Mouse (Mus musculus) CH12.LX (cell line): ENCODE measurements around the gene Gm44965. TPM values are rescaled to one million over a fixed set of nuclear protein-coding genes. Genes with fewer than 3 reads are reported as not detected.

ENCODE experiments used
- DNase-seq: peaks from one replicate; pipeline ENCODE4 v3.0.0-alpha.2; 2013; ENCODE audit errors: extremely low read depth
- H3K27ac ChIP-seq: 2 replicates; pipeline ENCODE4 v1.5.1; 2012; ENCODE audit warnings: low read depth, mild to moderate bottlenecking, control low read depth, moderate library complexity; ENCODE audit not compliant: insufficient read depth
- H3K27me3 ChIP-seq: replicated peaks from 2 replicates; pipeline ENCODE3; 2012; ENCODE audit warnings: inconsistent platforms
- H3K36me3 ChIP-seq, 2 experiments: replicated peaks in 1 of 2; 2 replicates each; pipeline versions ENCODE3 to v1.6.1; 2012; ENCODE audit warnings: inconsistent platforms in 1 of 2, low read length in 1 of 2, mild to moderate bottlenecking in 1 of 2, mixed read lengths in 1 of 2, moderate library complexity in 1 of 2; ENCODE audit not compliant: control insufficient read depth in 1 of 2, insufficient read depth in 1 of 2
- H3K4me1 ChIP-seq, 2 experiments: 2 replicates each; pipeline ENCODE4 v1.6.1; 2012; ENCODE audit warnings: inconsistent platforms in 1 of 2, moderate library complexity in 1 of 2; ENCODE audit not compliant: insufficient read depth in 2 of 2, control insufficient read depth in 1 of 2
- H3K4me2 ChIP-seq: 2 replicates; pipeline ENCODE4 v1.6.1; 2012; ENCODE audit warnings: low read depth, mild to moderate bottlenecking, control low read depth; ENCODE audit not compliant: poor library complexity, insufficient read depth, severe bottlenecking
- H3K4me3 ChIP-seq, 3 experiments: fragments of 150-350 bp in 1 of 3; sonication (generic) in 1 of 3; replicated peaks in 1 of 3; 2 replicates each; pipeline versions ENCODE3 to v1.5.1; 2011 to 2012; ENCODE audit warnings: low read depth in 2 of 3, low read length in 2 of 3, mild to moderate bottlenecking in 2 of 3, moderate library complexity in 2 of 3, control low read depth in 1 of 3, improper control_type of control experiment in 1 of 3, inconsistent platforms in 1 of 3, mixed read lengths in 1 of 3; ENCODE audit not compliant: poor library complexity in 1 of 3
- H3K79me2 ChIP-seq: replicated peaks from 2 replicates; pipeline ENCODE4 v1.6.1; 2012; ENCODE audit warnings: mild to moderate bottlenecking, moderate library complexity; ENCODE audit not compliant: control insufficient read depth, poor library complexity, insufficient read depth, severe bottlenecking; ENCODE audit errors: extremely low read depth
- H3K9ac ChIP-seq: 2 replicates; pipeline ENCODE4 v1.6.1; 2012; ENCODE audit warnings: low read depth, mild to moderate bottlenecking, control low read depth, moderate library complexity; ENCODE audit not compliant: insufficient read depth
- H3K9me3 ChIP-seq: replicated peaks from 2 replicates; pipeline ENCODE3; 2012; ENCODE audit warnings: low read length, inconsistent platforms, mixed read lengths
- CHD2 ChIP-seq: IDR thresholded peaks from 2 replicates; pipeline ENCODE4 v1.6.1; 2011; ENCODE audit warnings: low read length, improper control_type of control experiment
- E2F4 ChIP-seq: IDR thresholded peaks from 2 replicates; pipeline ENCODE4 v1.6.1; 2011; ENCODE audit warnings: low read depth, low read length, improper control_type of control experiment; ENCODE audit not compliant: insufficient replicate concordance
- ELF1 ChIP-seq: IDR thresholded peaks from 2 replicates; pipeline ENCODE4 v1.6.1; 2014; ENCODE audit warnings: low read depth, mild to moderate bottlenecking, inconsistent platforms, low read length, improper control_type of control experiment
- ETS1 ChIP-seq: conservative IDR thresholded peaks from 2 replicates; pipeline ENCODE4 v1.6.1; 2012; ENCODE audit warnings: low read depth, mild to moderate bottlenecking, inconsistent platforms, low read length, improper control_type of control experiment, moderate library complexity
- IRF4 ChIP-seq: IDR thresholded peaks from 2 replicates; pipeline ENCODE4 v1.6.1; 2014; ENCODE audit warnings: low read depth, mild to moderate bottlenecking, inconsistent platforms, low read length, improper control_type of control experiment
- JUND ChIP-seq: conservative IDR thresholded peaks from 2 replicates; pipeline ENCODE4 v1.6.1; 2011; ENCODE audit warnings: low read depth, low read length, improper control_type of control experiment
- KAT2A ChIP-seq: IDR thresholded peaks from 2 replicates; pipeline ENCODE4 v1.6.1; 2012; ENCODE audit warnings: low read length, improper control_type of control experiment, inconsistent platforms; ENCODE audit not compliant: insufficient replicate concordance
- MAFK ChIP-seq: IDR thresholded peaks from 2 replicates; pipeline ENCODE4 v1.6.1; 2011; ENCODE audit warnings: low read length, improper control_type of control experiment; ENCODE audit not compliant: insufficient replicate concordance
- MEF2A ChIP-seq: IDR thresholded peaks from 2 replicates; pipeline ENCODE4 v1.6.1; 2014; ENCODE audit warnings: low read depth, mild to moderate bottlenecking, inconsistent platforms, low read length, improper control_type of control experiment, borderline replicate concordance
- NRF1 ChIP-seq: IDR thresholded peaks from 2 replicates; pipeline ENCODE4 v1.6.1; 2014; ENCODE audit warnings: low read depth, mild to moderate bottlenecking, inconsistent platforms, low read length, improper control_type of control experiment, moderate library complexity
- POLR2AphosphoS2 ChIP-seq: IDR thresholded peaks from 2 replicates; pipeline ENCODE4 v1.6.1; 2011; ENCODE audit warnings: low read depth, low read length, improper control_type of control experiment
- RAD21 ChIP-seq: IDR thresholded peaks from 2 replicates; pipeline ENCODE4 v1.6.1; 2011; ENCODE audit warnings: low read depth, mild to moderate bottlenecking, low read length, improper control_type of control experiment, moderate library complexity
- RCOR1 ChIP-seq: conservative IDR thresholded peaks from 2 replicates; pipeline ENCODE4 v1.6.1; 2012; ENCODE audit warnings: low read depth, mild to moderate bottlenecking, inconsistent platforms, low read length, improper control_type of control experiment
- SIN3A ChIP-seq: IDR thresholded peaks from 2 replicates; pipeline ENCODE4 v1.6.1; 2012; ENCODE audit warnings: low read length, improper control_type of control experiment, inconsistent platforms
- SMC3 ChIP-seq: IDR thresholded peaks from 2 replicates; pipeline ENCODE4 v1.6.1; 2011; ENCODE audit warnings: low read depth, low read length, improper control_type of control experiment
- TBP ChIP-seq: conservative IDR thresholded peaks from 2 replicates; pipeline ENCODE4 v1.6.1; 2011; ENCODE audit warnings: low read depth, low read length, improper control_type of control experiment
- UBTF ChIP-seq: IDR thresholded peaks from 2 replicates; pipeline ENCODE4 v1.6.1; 2012; ENCODE audit warnings: low read depth, mild to moderate bottlenecking, inconsistent platforms, low read length, improper control_type of control experiment, moderate library complexity
- USF2 ChIP-seq: conservative IDR thresholded peaks from 2 replicates; pipeline ENCODE4 v1.6.1; 2011; ENCODE audit warnings: low read depth, low read length, improper control_type of control experiment
- ZC3H11A ChIP-seq: IDR thresholded peaks from 2 replicates; pipeline ENCODE4 v1.6.1; 2012; ENCODE audit warnings: low read depth, mild to moderate bottlenecking, inconsistent platforms, low read length, improper control_type of control experiment
- ZMIZ1 ChIP-seq: IDR thresholded peaks from 2 replicates; pipeline ENCODE4 v1.6.1; 2012; ENCODE audit warnings: low read depth, mild to moderate bottlenecking, inconsistent platforms, low read length, improper control_type of control experiment
- dilution Hi-C: fragments of 300-500 bp; cut with MboI; formaldehyde crosslinking; loops from 2 replicates; pipeline ENCODE4 v1.14.3; 2020; ENCODE audit warnings: low sequenced_read_pairs; ENCODE audit not compliant: extremely low pct_unique_long_range_greater_than_20kb, extremely low pct_ligation_motif_present
- in situ Hi-C: fragments of 300-500 bp; cut with MboI; formaldehyde crosslinking; loops from 3 replicates; pipeline ENCODE4 v1.14.3; 2019; ENCODE audit warnings: low sequenced_read_pairs, low pct_ligation_motif_present, low pct_unique_long_range_greater_than_20kb, mixed read lengths
- polyA plus RNA-seq: library from polyadenylated mRNA; unstranded; fragments of >175 nt; gene quantifications from 2 replicates; pipeline ENCODE4 v1.2.1, GENCODE M21; 2012; ENCODE audit warnings: low read depth; ENCODE audit not compliant: insufficient read length
- total RNA-seq, 2 experiments: library from RNA; depleted of rRNA; stranded (reverse); fragments of 300-350 nt in 1 of 2; fragments of >200 nt in 1 of 2; gene quantifications; 2 replicates each; pipeline ENCODE4 v1.2.3; 2012 to 2014

The Gm44965 gene
- total and polyA plus RNA-seq, 3 experiments, result not detected

- TF ChIP-seq USF2, result peak; percentile 85
- TF ChIP-seq, all 38 proteins: peak for 22
Measured at GRCm38 (mm10) chr6:48593158-48594042, at the start of gene Gm44965, which contains the start of gene Repin1 (continued).

DNA sequence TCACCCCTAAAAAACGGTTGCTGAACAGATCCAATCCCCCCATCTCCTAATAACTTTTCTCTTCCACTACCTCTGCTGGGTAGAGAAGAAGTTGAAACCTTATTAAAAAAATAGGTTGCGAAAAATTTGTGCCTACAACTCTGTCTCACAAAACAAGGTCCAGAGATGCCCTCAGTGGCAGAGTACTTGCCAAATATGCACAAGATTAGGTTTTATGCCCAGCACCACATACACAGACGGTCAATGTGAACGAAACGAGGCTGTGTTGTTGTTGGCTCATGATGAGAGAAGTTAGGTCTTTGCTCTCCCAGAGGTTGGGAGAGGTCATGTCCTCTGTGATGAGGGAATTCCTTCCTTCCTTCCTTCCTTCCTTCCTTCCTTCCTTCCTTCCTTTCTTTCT lies 48.5 kb upstream of the Gm44965 start:
- in situ Hi-C loops, result loop anchor here (25.0 kb wide), 1 partner anchor 358 kb away; no protein-coding TSS in a partner anchor
- TF ChIP-seq IRF4 (no peak), USF2 (no peak), SMC3 (no peak), UBTF (no peak), JUND (no peak), ZC3H11A (no peak), NRF1 (no peak), E2F4 (no peak), KAT2A (no peak), RAD21 (no peak), TBP (no peak), ELF1 (no peak), SIN3A (no peak), MEF2A (no peak), ETS1 (no peak), CHD2 (no peak), RCOR1 (no peak), POLR2AphosphoS2 (no peak), ZMIZ1 (no peak), MAFK (no peak)
- TF ChIP-seq, all 38 proteins: peak for 0
- dilution Hi-C loops, result no loop called here

More for the DNA sequence above, 48.5 kb upstream of the Gm44965 start:
- H3K27ac ChIP-seq, result no peak overlapping the region
- no peak overlapping the region for H3K9ac ChIP-seq
- H3K27me3 ChIP-seq, result peaks cover 40% of the 10 kb centered on the region
- no peak overlapping the region for H3K4me2 ChIP-seq
- no peaks in the 10 kb centered on the region for H3K79me2 ChIP-seq
- no peaks in the 10 kb centered on the region for H3K36me3 ChIP-seq
- no peaks in the 10 kb centered on the region for H3K4me1 ChIP-seq
- no peak for DNase-seq
- no peak overlapping the region for H3K4me3 ChIP-seq
- H3K9me3 ChIP-seq, result no peaks in the 10 kb centered on the region
